Mouse (Mus musculus) cerebellum, adult 9-10 months (tissue): ENCODE results near the gene D11Wsu47e.

ENCODE experiments used
- DNase-seq: peaks from one replicate; pipeline ENCODE4 v3.0.0; 2022

D11Wsu47e gene

DNA sequence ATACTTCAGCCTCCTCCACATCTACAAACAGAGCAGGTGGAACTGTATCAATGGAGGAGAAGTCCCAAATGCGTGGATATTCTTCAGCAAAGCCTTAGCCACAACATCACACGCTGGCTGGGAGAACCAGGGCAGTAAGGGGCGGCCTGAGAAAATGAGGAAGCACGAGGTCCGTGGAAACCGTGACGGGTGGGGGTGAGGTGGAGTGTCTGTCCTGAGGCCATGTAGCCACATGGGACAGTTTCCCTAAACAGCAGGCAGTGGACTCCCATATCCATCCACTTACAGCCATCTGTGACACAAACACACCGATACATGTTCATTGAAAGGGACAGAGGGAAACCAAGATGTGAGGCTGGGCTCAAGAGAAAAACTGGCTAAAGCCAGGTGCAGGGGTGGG, 53.7 kb downstream of the D11Wsu47e start:
- DNase-seq = no peak

GRCm38 (mm10) chr11:113739213-113739612, 55.0 kb downstream of the D11Wsu47e start:
- DNase-seq = no peak

GRCm38 (mm10) chr11:113740100-113740499, 55.9 kb downstream of the D11Wsu47e start:
- DNase-seq = no peak

DNA sequence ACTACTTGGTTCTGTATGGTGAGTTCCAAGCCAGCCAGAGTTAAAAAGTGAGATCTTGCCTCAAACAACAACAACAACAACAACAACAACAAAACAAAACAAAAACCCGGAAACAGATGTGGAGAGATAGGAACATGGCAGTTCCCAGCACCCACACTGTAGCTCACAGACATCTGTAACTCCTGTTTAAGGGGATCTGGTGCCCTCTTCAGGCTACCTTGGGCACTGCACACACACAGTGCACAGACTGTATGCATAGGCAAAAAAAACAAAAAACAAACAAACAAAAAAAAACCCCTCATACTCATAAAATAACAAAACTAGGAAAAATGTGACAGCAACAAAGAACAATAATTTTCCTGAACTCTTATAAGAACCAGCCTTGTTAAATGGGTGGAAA, 58.8 kb downstream of the D11Wsu47e start:
- DNase-seq = no peak
